Mouse (Mus musculus): ENCODE data around the gene Cped1.

Cped1 gene

GRCm38 (mm10) chr6:21989081-21989480, 3.4 kb downstream of the Cped1 start:
- no peak for TF ChIP-seq GATA4 (IDR thresholded peaks at IDR 0.05; ENCODE audit: insufficient replicate concordance, low read length)

GRCm38 (mm10) chr6:21990181-21991135, 4.7 kb downstream of the Cped1 start:
- peak; percentile 55; the same call in 1 of the 2 replicates for TF ChIP-seq GATA4 (IDR thresholded peaks at IDR 0.05; ENCODE audit: insufficient replicate concordance, low read length)

- TF ChIP-seq GATA4 (IDR thresholded peaks at IDR 0.05; ENCODE audit: insufficient replicate concordance, low read length): no peak
These were observed 5.4 kb downstream of the Cped1 start for GRCm38 (mm10) chr6:21991151-21991550.

- TF ChIP-seq GATA4 (IDR thresholded peaks at IDR 0.05; ENCODE audit: insufficient replicate concordance, low read length): no peak
These were observed 7.4 kb downstream of the Cped1 start for GRCm38 (mm10) chr6:21993070-21993469.

GRCm38 (mm10) chr6:21998131-21998530, 12.4 kb downstream of the Cped1 start:
- TF ChIP-seq GATA4 (IDR thresholded peaks at IDR 0.05; ENCODE audit: insufficient replicate concordance, low read length): no peak

- no peak for TF ChIP-seq GATA4 (IDR thresholded peaks at IDR 0.05; ENCODE audit: insufficient replicate concordance, low read length)
These were observed 13.3 kb downstream of the Cped1 start for GRCm38 (mm10) chr6:21999025-21999424.

GRCm38 (mm10) chr6:22000086-22000485, 14.4 kb downstream of the Cped1 start:
- no peak; the same call in 1 of the 2 replicates for TF ChIP-seq GATA4 (IDR thresholded peaks at IDR 0.05; ENCODE audit: insufficient replicate concordance, low read length)

GRCm38 (mm10) chr6:22000881-22001280, 15.2 kb downstream of the Cped1 start:
- no peak for TF ChIP-seq GATA4 (IDR thresholded peaks at IDR 0.05; ENCODE audit: insufficient replicate concordance, low read length)

- TF ChIP-seq GATA4 (IDR thresholded peaks at IDR 0.05; ENCODE audit: insufficient replicate concordance, low read length): peak; percentile 68; the same call in 1 of the 2 replicates
These were observed 15.7 kb downstream of the Cped1 start for GRCm38 (mm10) chr6:22001284-22001916.

- TF ChIP-seq GATA4 (IDR thresholded peaks at IDR 0.05; ENCODE audit: insufficient replicate concordance, low read length): no peak
These were observed 16.9 kb downstream of the Cped1 start for GRCm38 (mm10) chr6:22002521-22003199.

GRCm38 (mm10) chr6:22003200-22003587, 17.5 kb downstream of the Cped1 start:
- no peak for TF ChIP-seq GATA4 (IDR thresholded peaks at IDR 0.05; ENCODE audit: insufficient replicate concordance, low read length)

GRCm38 (mm10) chr6:22003959-22004543, 18.3 kb downstream of the Cped1 start:
- no peak for TF ChIP-seq GATA4 (IDR thresholded peaks at IDR 0.05; ENCODE audit: insufficient replicate concordance, low read length)

- TF ChIP-seq GATA4 (IDR thresholded peaks at IDR 0.05; ENCODE audit: insufficient replicate concordance, low read length): no peak
These were observed 22.6 kb downstream of the Cped1 start for GRCm38 (mm10) chr6:22008346-22008745.

GRCm38 (mm10) chr6:22010258-22010657, 24.5 kb downstream of the Cped1 start:
- TF ChIP-seq GATA4 (IDR thresholded peaks at IDR 0.05; ENCODE audit: insufficient replicate concordance, low read length): no peak

GRCm38 (mm10) chr6:22010761-22011281, 25.1 kb downstream of the Cped1 start:
- no peak for TF ChIP-seq GATA4 (IDR thresholded peaks at IDR 0.05; ENCODE audit: insufficient replicate concordance, low read length)

Measured in liver, adult (tissue).